Mouse (Mus musculus): ENCODE data around the gene Man1a.

DNA sequence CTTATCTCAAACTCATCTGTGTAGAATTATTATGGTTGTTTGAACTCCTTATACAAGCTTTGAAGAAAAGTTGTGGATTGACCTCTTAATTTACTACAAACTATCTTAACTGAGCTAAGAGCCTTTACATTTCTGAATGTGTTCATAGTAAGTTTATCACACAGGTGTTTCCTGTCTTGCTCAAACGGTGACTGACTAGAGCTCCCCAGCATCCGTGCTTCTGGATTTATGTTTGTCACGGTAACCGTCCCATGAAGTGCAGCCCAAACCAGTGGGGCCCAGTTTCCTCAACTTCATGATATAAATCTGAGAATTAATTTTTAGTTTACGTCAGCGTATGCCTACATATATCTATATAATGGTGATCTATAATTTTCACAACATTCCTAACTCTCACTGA, 67.3 kb downstream of the Man1a start:
- TF ChIP-seq POLR2A (IDR thresholded peaks at IDR 0.05; ENCODE audit: insufficient read length, low read depth), result no peak
- TF ChIP-seq E2F4 (IDR thresholded peaks at IDR 0.05; ENCODE audit: insufficient read depth), result no peak
- no peak for TF ChIP-seq MYOG (IDR thresholded peaks at IDR 0.05; ENCODE audit: control insufficient read depth in 1 of 3, insufficient read depth in 1 of 3, insufficient read length in 2 of 3, low read depth in 2 of 3)
- TF ChIP-seq MAX (IDR thresholded peaks at IDR 0.05; ENCODE audit: low read depth), result no peak
- no peak for TF ChIP-seq TCF12 (IDR thresholded peaks at IDR 0.05; ENCODE audit: insufficient read depth, poor library complexity, severe bottlenecking)
- no peak for TF ChIP-seq MYOD1 (IDR thresholded peaks at IDR 0.05; ENCODE audit: control insufficient read depth in 1 of 3, insufficient read length in 2 of 3, low read depth in 2 of 3)
- TF ChIP-seq USF1 (IDR thresholded peaks at IDR 0.05; ENCODE audit: low read depth), result no peak
- TF ChIP-seq POLR2AphosphoS2 (IDR thresholded peaks at IDR 0.05; ENCODE audit: insufficient read length, low read depth), result no peak
- no peak for TF ChIP-seq CEBPB (IDR thresholded peaks at IDR 0.05; ENCODE audit: insufficient read depth, poor library complexity, severe bottlenecking)
- no peak for TF ChIP-seq TCF3 (IDR thresholded peaks at IDR 0.05; ENCODE audit: insufficient read length, low read depth)
- no peak for TF ChIP-seq SRF (IDR thresholded peaks at IDR 0.05; ENCODE audit: control insufficient read depth, insufficient read length, low read depth)
- TF ChIP-seq REST (IDR thresholded peaks at IDR 0.05; ENCODE audit: insufficient read depth, insufficient read length), result no peak
